Mouse (Mus musculus) MEL (cell line): ENCODE results near the gene Slc4a11. TPM values are rescaled to one million over a fixed set of nuclear protein-coding genes. Genes with fewer than 3 reads are reported as not detected.

Experiments
- DNase-seq: peaks from one replicate; pipeline ENCODE4 v3.0.0; 2011; ENCODE audit warnings: low read depth, low spot score
- H3K27ac ChIP-seq: 2 replicates; pipeline ENCODE4 v1.5.1; 2012; ENCODE audit warnings: low read depth, mild to moderate bottlenecking, control low read depth, low read length, moderate library complexity; ENCODE audit not compliant: control insufficient read depth
- H3K27me3 ChIP-seq, 2 experiments: fragments of 150-350 bp in 1 of 2; sonication (generic) in 1 of 2; 2 replicates each; pipeline ENCODE4 v1.6.1; 2012; ENCODE audit warnings: low read length in 2 of 2, mild to moderate bottlenecking in 2 of 2, improper control_type of control experiment in 1 of 2, moderate library complexity in 1 of 2; ENCODE audit not compliant: insufficient read depth in 2 of 2, control insufficient read depth in 1 of 2
- H3K36me3 ChIP-seq, 2 experiments: 2 replicates each; pipeline ENCODE4 v1.6.1; 2012 to 2014; ENCODE audit warnings: low read length in 2 of 2, improper control_type of control experiment in 1 of 2, inconsistent platforms in 1 of 2, mild to moderate bottlenecking in 1 of 2; ENCODE audit not compliant: insufficient read depth in 2 of 2, control insufficient read depth in 1 of 2
- H3K4me1 ChIP-seq, 2 experiments: fragments of 150-350 bp in 1 of 2; sonication (generic) in 1 of 2; 2 replicates each; pipeline ENCODE4 v1.6.1; 2012; ENCODE audit warnings: low read length in 2 of 2, improper control_type of control experiment in 1 of 2, mild to moderate bottlenecking in 1 of 2; ENCODE audit not compliant: insufficient read depth in 2 of 2, control insufficient read depth in 1 of 2
- H3K4me3 ChIP-seq, 2 experiments: fragments of 150-350 bp in 1 of 2; sonication (generic) in 1 of 2; 2 replicates each; pipeline ENCODE4 v1.5.1; 2012; ENCODE audit warnings: low read depth in 2 of 2, low read length in 2 of 2, mild to moderate bottlenecking in 2 of 2, moderate library complexity in 2 of 2, control low read depth in 1 of 2, improper control_type of control experiment in 1 of 2; ENCODE audit not compliant: control insufficient read depth in 1 of 2, insufficient read depth in 1 of 2
- H3K79me2 ChIP-seq: 2 replicates; pipeline ENCODE4 v1.6.1; 2012; ENCODE audit warnings: mild to moderate bottlenecking, low read length, moderate library complexity; ENCODE audit not compliant: control insufficient read depth, poor library complexity, insufficient read depth
- H3K9ac ChIP-seq: 2 replicates; pipeline ENCODE4 v1.6.1; 2012; ENCODE audit warnings: low read depth, mild to moderate bottlenecking, control low read depth, low read length, moderate library complexity; ENCODE audit not compliant: control insufficient read depth, poor library complexity, severe bottlenecking
- H3K9me3 ChIP-seq: fragments of 150-350 bp; sonication (generic); replicated peaks from 2 replicates; pipeline ENCODE4 v1.6.1; 2012; ENCODE audit warnings: mild to moderate bottlenecking, low read length, improper control_type of control experiment, moderate library complexity; ENCODE audit not compliant: insufficient read depth
- CHD2 ChIP-seq: IDR thresholded peaks from 2 replicates; pipeline ENCODE4 v1.6.1; 2011; ENCODE audit warnings: low read length, improper control_type of control experiment
- CTCF ChIP-seq, 3 experiments: IDR thresholded peaks in 2 of 3; conservative IDR thresholded peaks in 1 of 3; 2 replicates each; pipeline ENCODE4 v1.5.1; 2011 to 2012; ENCODE audit warnings: low read length in 3 of 3, low read depth in 2 of 3, mild to moderate bottlenecking in 2 of 3, improper control_type of control experiment in 1 of 3, inconsistent platforms in 1 of 3, mixed read lengths in 1 of 3, moderate library complexity in 1 of 3; ENCODE audit not compliant: control insufficient read depth in 1 of 3, insufficient read depth in 1 of 3, poor library complexity in 1 of 3, severe bottlenecking in 1 of 3
- E2F4 ChIP-seq: IDR thresholded peaks from 2 replicates; pipeline ENCODE4 v1.6.1; 2011; ENCODE audit warnings: low read depth, low read length, improper control_type of control experiment, borderline replicate concordance
- ELF1 ChIP-seq: IDR thresholded peaks from 2 replicates; pipeline ENCODE4 v1.6.1; 2014; ENCODE audit warnings: low read depth, mild to moderate bottlenecking, inconsistent platforms, low read length, improper control_type of control experiment, moderate library complexity
- EP300 ChIP-seq, 2 experiments: IDR thresholded peaks; 2 replicates each; pipeline ENCODE4 v1.6.1; 2011; ENCODE audit warnings: improper control_type of control experiment in 2 of 2, low read length in 2 of 2, low read depth in 1 of 2, mild to moderate bottlenecking in 1 of 2
- GABPA ChIP-seq: IDR thresholded peaks from 2 replicates; pipeline ENCODE4 v1.6.1; 2012; ENCODE audit warnings: low read depth, mild to moderate bottlenecking, inconsistent platforms, low read length, improper control_type of control experiment, moderate library complexity
- GATA1 ChIP-seq: IDR thresholded peaks from 2 replicates; pipeline ENCODE4 v1.6.1; 2011; ENCODE audit warnings: low read depth, low read length, improper control_type of control experiment
- JUND ChIP-seq: IDR thresholded peaks from 2 replicates; pipeline ENCODE4 v1.6.1; 2011; ENCODE audit warnings: low read depth, mild to moderate bottlenecking, improper control_type of control experiment, low read length
- MAX ChIP-seq: IDR thresholded peaks from 2 replicates; pipeline ENCODE4 v1.6.1; 2011; ENCODE audit warnings: low read length, improper control_type of control experiment
- MAZ ChIP-seq: IDR thresholded peaks from 2 replicates; pipeline ENCODE4 v1.6.1; 2012; ENCODE audit warnings: low read depth, mild to moderate bottlenecking, inconsistent platforms, low read length, improper control_type of control experiment
- MYB ChIP-seq: IDR thresholded peaks from 2 replicates; pipeline ENCODE4 v1.6.1; 2011; ENCODE audit warnings: mild to moderate bottlenecking, low read depth, low read length, improper control_type of control experiment
- MYC ChIP-seq: IDR thresholded peaks from 2 replicates; pipeline ENCODE4 v1.6.1; 2011; ENCODE audit warnings: low read depth, mild to moderate bottlenecking, low read length, improper control_type of control experiment, moderate library complexity
- NELFE ChIP-seq: IDR thresholded peaks from 2 replicates; pipeline ENCODE4 v1.6.1; 2011; ENCODE audit warnings: low read depth, low read length, improper control_type of control experiment
- NRF1 ChIP-seq: IDR thresholded peaks from 2 replicates; pipeline ENCODE4 v1.6.1; 2014; ENCODE audit warnings: low read depth, mild to moderate bottlenecking, inconsistent platforms, low read length, improper control_type of control experiment, moderate library complexity; ENCODE audit not compliant: poor library complexity, insufficient read depth, severe bottlenecking
- POLR2A ChIP-seq, 2 experiments: IDR thresholded peaks; 2 replicates each; pipeline ENCODE4 v1.6.1; 2011 to 2012; ENCODE audit warnings: low read length in 2 of 2, mild to moderate bottlenecking in 2 of 2, control low read depth in 1 of 2, improper control_type of control experiment in 1 of 2, low read depth in 1 of 2, moderate library complexity in 1 of 2; ENCODE audit not compliant: control insufficient read depth in 1 of 2, insufficient read depth in 1 of 2, poor library complexity in 1 of 2
- POLR2AphosphoS5 ChIP-seq: IDR thresholded peaks from 2 replicates; pipeline ENCODE4 v1.6.1; 2012; ENCODE audit warnings: low read depth, borderline replicate concordance, mild to moderate bottlenecking, inconsistent platforms, low read length, moderate library complexity, mixed read lengths
- SIN3A ChIP-seq: IDR thresholded peaks from 2 replicates; pipeline ENCODE4 v1.6.1; 2012; ENCODE audit warnings: low read length, improper control_type of control experiment, inconsistent platforms
- SMC3 ChIP-seq: IDR thresholded peaks from 2 replicates; pipeline ENCODE4 v1.6.1; 2011; ENCODE audit warnings: low read depth, low read length, improper control_type of control experiment
- TAL1 ChIP-seq: IDR thresholded peaks from 2 replicates; pipeline ENCODE4 v1.6.1; 2012; ENCODE audit warnings: mild to moderate bottlenecking, inconsistent platforms, low read length, moderate library complexity, mixed read lengths
- TBP ChIP-seq: IDR thresholded peaks from 2 replicates; pipeline ENCODE4 v1.8.0; 2011; ENCODE audit warnings: low read depth, low read length, improper control_type of control experiment
- TCF12 ChIP-seq: IDR thresholded peaks from 2 replicates; pipeline ENCODE4 v1.6.1; 2014; ENCODE audit warnings: low read depth, mild to moderate bottlenecking, inconsistent platforms, low read length, improper control_type of control experiment, moderate library complexity
- UBTF ChIP-seq: IDR thresholded peaks from 2 replicates; pipeline ENCODE4 v1.6.1; 2012; ENCODE audit warnings: low read depth, mild to moderate bottlenecking, inconsistent platforms, low read length, improper control_type of control experiment, moderate library complexity, borderline replicate concordance; ENCODE audit not compliant: insufficient read depth
- ZMIZ1 ChIP-seq: IDR thresholded peaks from 2 replicates; pipeline ENCODE4 v1.6.1; 2012; ENCODE audit warnings: low read depth, mild to moderate bottlenecking, inconsistent platforms, low read length, improper control_type of control experiment, moderate library complexity
- polyA plus RNA-seq, 2 experiments: library from polyadenylated mRNA; stranded (reverse) in 1 of 2; unstranded in 1 of 2; fragments of >175 nt in 1 of 2; fragments of >200 nt in 1 of 2; gene quantifications; 2 replicates each; pipeline versions ENCODE4 v1.2.1 to v1.2.4; 2012; ENCODE audit warnings: low replicate concordance in 2 of 2, low read depth in 1 of 2; ENCODE audit not compliant: insufficient read length in 2 of 2, insufficient read depth in 1 of 2, missing spikeins in 1 of 2
- total RNA-seq: library from RNA; depleted of rRNA; stranded (reverse); fragments of 300-350 nt; gene quantifications from 2 replicates; pipeline ENCODE4 v1.2.3, GENCODE M21; 2012

Slc4a11 gene
- total and polyA plus RNA-seq, 3 experiments, result 0.31 to 1.6 TPM; not detected in 1

DNA sequence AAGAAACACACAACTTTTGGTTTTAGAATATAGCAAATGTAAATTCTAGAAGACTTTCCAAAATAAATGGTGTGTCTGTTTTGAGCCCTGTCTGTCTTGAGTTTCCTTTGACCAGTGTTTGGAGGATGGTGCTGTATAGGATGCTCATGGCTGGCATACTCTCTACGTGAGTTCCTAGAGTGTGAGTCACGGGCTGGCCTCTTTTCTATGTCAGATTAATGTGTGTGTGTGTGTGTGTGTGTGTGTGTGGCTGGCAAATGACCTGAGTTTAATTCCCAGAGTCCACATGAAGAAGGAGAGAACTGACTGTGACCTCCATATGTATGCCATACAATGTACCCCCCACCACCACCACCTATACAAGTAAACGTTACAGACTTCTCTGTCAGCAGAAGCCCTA lies 15.8 kb downstream of the Slc4a11 start:
- no peak for DNase-seq
- Histone ChIP-seq H3K4me3 (no peak overlapping the region), H3K36me3 (peaks cover 0 to 6% of the 10 kb centered on the region in 2 experiments; a peak in 2 of 4 replicates), H3K9me3 (no peaks in the 10 kb centered on the region), H3K4me1 (no peaks in the 10 kb centered on the region), H3K27me3 (no peaks in the 10 kb centered on the region), H3K79me2 (no peaks in the 10 kb centered on the region), H3K9ac (no peak overlapping the region), H3K27ac (no peak overlapping the region)
- TF ChIP-seq MYC (no peak), EP300 (IDR thresholded peaks at IDR 0.05; ENCODE audit: low read depth in 1 of 2, low read length in 2 of 2) (no peak), ZMIZ1 (no peak), CHD2 (no peak), NRF1 (no peak), UBTF (no peak), ELF1 (no peak), TBP (no peak), TCF12 (no peak), GABPA (no peak), TAL1 (no peak), JUND (no peak)

DNA sequence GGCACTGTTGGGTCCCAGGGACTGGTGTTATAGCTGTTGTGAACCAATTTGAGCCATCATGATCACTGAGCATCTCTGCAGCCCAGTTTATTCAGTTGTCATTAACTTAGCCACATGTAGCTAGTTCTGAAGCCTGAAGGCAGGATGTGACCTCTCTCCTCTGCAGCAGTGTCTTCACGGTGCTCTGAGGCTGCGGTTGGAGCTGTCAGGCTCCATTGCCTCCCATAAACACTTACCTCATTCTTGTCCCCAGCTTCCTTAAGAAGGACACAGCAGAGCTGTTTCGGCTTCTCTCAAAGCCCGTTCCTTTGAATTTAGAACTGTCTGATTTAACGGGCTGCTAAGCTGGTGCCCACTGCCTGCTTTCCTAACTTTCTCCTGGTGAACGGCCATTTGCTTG lies 17.4 kb downstream of the Slc4a11 start:
- H3K4me1 ChIP-seq, result no peaks in the 10 kb centered on the region
- H3K27me3 ChIP-seq, result no peaks in the 10 kb centered on the region
- TF ChIP-seq CHD2 (no peak), UBTF (no peak), CTCF (IDR thresholded peaks at IDR 0.05 in 2 of 3, conservative IDR thresholded peaks at IDR 0.05 in 1 of 3; ENCODE audit: control insufficient read depth in 1 of 3, insufficient read depth in 1 of 3, low read depth in 2 of 3, low read length in 3 of 3, poor library complexity in 1 of 3, severe bottlenecking in 1 of 3) (no peak), SMC3 (no peak), NRF1 (no peak), E2F4 (no peak), MYC (no peak), JUND (no peak), POLR2AphosphoS5 (no peak), POLR2A (IDR thresholded peaks at IDR 0.05; ENCODE audit: control insufficient read depth in 1 of 2, insufficient read depth in 1 of 2, low read depth in 1 of 2, low read length in 2 of 2, poor library complexity in 1 of 2) (no peak), MAX (no peak), GABPA (no peak), MAZ (no peak), EP300 (IDR thresholded peaks at IDR 0.05; ENCODE audit: low read depth in 1 of 2, low read length in 2 of 2) (no peak), MYB (no peak), SIN3A (no peak), NELFE (no peak), GATA1 (no peak)
- no peaks in the 10 kb centered on the region for H3K9me3 ChIP-seq
- DNase-seq, result no peak
- no peak overlapping the region for H3K27ac ChIP-seq
- H3K4me3 ChIP-seq, result no peak overlapping the region
- no peak overlapping the region for H3K9ac ChIP-seq
- H3K36me3 ChIP-seq, result peaks cover 0 to 6% of the 10 kb centered on the region in 2 experiments; a peak in 2 of 4 replicates
- H3K79me2 ChIP-seq, result no peaks in the 10 kb centered on the region
